ENCODE assay signal across 8 mouse cellular contexts in genomic region chr14:34570294-34570693, GRCm38 (mm10). TPM values are rescaled to one million over a fixed set of nuclear protein-coding genes. Genes with fewer than 3 reads are reported as not detected.
DNase-seq lines count a peak whose midpoint lies in the region; ATAC-seq and TF ChIP-seq lines count a peak whose summit lies in the region.

No protein-coding gene starts in this region.

- TF ChIP-seq CTCF in spleen, adult 2 months (IDR thresholded peaks at IDR 0.05; ENCODE audit: extremely low read depth, insufficient read depth, insufficient read length, insufficient replicate concordance), result peak; percentile 60; the same call in 1 of the 2 replicates

- no peaks in the 10 kb centered on the region for H3K9me3 ChIP-seq in intestine, embryonic 16.5 days (ENCODE audit: control insufficient read depth, low read length)
- no peaks in the 10 kb centered on the region for H3K9me3 ChIP-seq in limb, embryonic 10.5 days (replicated peaks)
- H3K9me3 ChIP-seq in midbrain, embryonic 13.5 days, result no peaks in the 10 kb centered on the region

- no peak for TF ChIP-seq POLR2A in spleen, adult 2 months (IDR thresholded peaks at IDR 0.05; ENCODE audit: low read depth, low read length)

- peaks cover 26% of the 10 kb centered on the region for H3K4me1 ChIP-seq in intestine, embryonic 16.5 days (ENCODE audit: control insufficient read depth, insufficient read depth, low read length)
- peaks cover 33% of the 10 kb centered on the region for H3K4me1 ChIP-seq in limb, embryonic 10.5 days
- no peaks in the 10 kb centered on the region for H3K4me1 ChIP-seq in midbrain, embryonic 13.5 days (replicated peaks)
- no peaks in the 10 kb centered on the region for H3K4me1 ChIP-seq in spleen, adult 2 months (ENCODE audit: control insufficient read depth, insufficient read depth, insufficient read length)

- peak overlapping the region; percentile 63 for H3K4me2 ChIP-seq in intestine, embryonic 16.5 days (ENCODE audit: low read depth, low read length)
- peak overlapping the region; percentile 63 for H3K4me2 ChIP-seq in midbrain, embryonic 13.5 days (replicated peaks)

- WGBS in intestine, embryonic 16.5 days, result 0% methylated on average over 6 of the region's 6 CpGs
- WGBS in limb, embryonic 10.5 days, result 1% methylated on average over 6 of the region's 6 CpGs
- 3% methylated on average over 6 of the region's 6 CpGs for WGBS in midbrain, embryonic 13.5 days
- 3% methylated on average over 6 of the region's 6 CpGs for WGBS in spleen, adult 2 months

- no peak overlapping the region for H3K9ac ChIP-seq in intestine, embryonic 16.5 days (ENCODE audit: low read depth, low read length)
- peak overlapping the region; percentile 62; the same call in 1 of the 2 replicates for H3K9ac ChIP-seq in midbrain, embryonic 13.5 days (replicated peaks)

- intact Hi-C loops in heart, postnatal 25 days (cut with DNase I), result loop anchor here (5.0 kb wide), 1 partner anchor 198 kb away; the partner anchor contains the start of gene Sncg
- intact Hi-C loops in gastrocnemius, postnatal 14 days (cut with DNase I; ENCODE audit: low total_unique reads), result no loop called here

- ATAC-seq in common myeloid progenitor, adult 5-6 weeks (replicated peaks; ENCODE audit: low read depth, poor library complexity, severe bottlenecking), result peak; percentile 87
- ATAC-seq in intestine, embryonic 16.5 days, result peak; percentile 47
- ATAC-seq in midbrain, embryonic 13.5 days, result peak; percentile 82

- H3K4me3 ChIP-seq in intestine, embryonic 16.5 days (ENCODE audit: low read length), result peak overlapping the region; percentile 38
- H3K4me3 ChIP-seq in limb, embryonic 10.5 days, result no peak overlapping the region
- peak overlapping the region; percentile 37 for H3K4me3 ChIP-seq in midbrain, embryonic 13.5 days (replicated peaks)
- H3K4me3 ChIP-seq in spleen, adult 2 months (ENCODE audit: extremely low read depth, insufficient read depth, insufficient read length), result no peak overlapping the region

- no peaks in the 10 kb centered on the region for H3K27me3 ChIP-seq in intestine, embryonic 16.5 days (replicated peaks; ENCODE audit: control insufficient read depth, insufficient read depth, low read length)
- peaks cover 23% of the 10 kb centered on the region for H3K27me3 ChIP-seq in limb, embryonic 10.5 days (ENCODE audit: low read depth, poor library complexity, severe bottlenecking)
- 0 out of 2 replicates have a peak, but pooled peaks cover 11% of the 10 kb centered on the region for H3K27me3 ChIP-seq in midbrain, embryonic 13.5 days
- no peaks in the 10 kb centered on the region for H3K27me3 ChIP-seq in spleen, adult 2 months (ENCODE audit: control insufficient read depth, insufficient read depth, low read length)

- H3K36me3 ChIP-seq in intestine, embryonic 16.5 days (ENCODE audit: control insufficient read depth, insufficient read depth, low read length), result no peaks in the 10 kb centered on the region
- H3K36me3 ChIP-seq in limb, embryonic 10.5 days, result no peaks in the 10 kb centered on the region
- no peaks in the 10 kb centered on the region for H3K36me3 ChIP-seq in midbrain, embryonic 13.5 days
- H3K36me3 ChIP-seq in spleen, adult 2 months (ENCODE audit: control insufficient read depth, insufficient read depth, low read length), result no peaks in the 10 kb centered on the region

- H3K27ac ChIP-seq in intestine, embryonic 16.5 days (ENCODE audit: low read length), result no peak overlapping the region
- H3K27ac ChIP-seq in limb, embryonic 10.5 days, result no peak overlapping the region
- H3K27ac ChIP-seq in midbrain, embryonic 13.5 days, result no peak overlapping the region
- H3K27ac ChIP-seq in spleen, adult 2 months (ENCODE audit: insufficient read depth, low read length), result no peak overlapping the region

- DNase-seq in heart, adult 11 months, result peak; percentile 96
- DNase-seq in heart, postnatal 25 days (ENCODE audit: low spot score), result no peak
- DNase-seq in gastrocnemius, postnatal 14 days, result peak; percentile 75
- peak; percentile 91 for DNase-seq in limb, embryonic 10.5 days (ENCODE audit: low spot score)
- DNase-seq in spleen, adult 2 months (ENCODE audit: low read depth in 1 of 2, low spot score in 2 of 2), result peak in 1 of 2 experiments; percentile 31

RNA-seq across cellular contexts. Expression of gene Ldb3, which starts 18.2 kb away (rescaled TPM):
- total RNA-seq in heart, postnatal 25 days (2021), result 1,000 to 10,000 TPM; 1,007 to 1,096 TPM
- not detected in 2 replicates for total RNA-seq in common myeloid progenitor, adult 5-6 weeks (2017)
- 1,000 to 10,000 TPM; 1,741 to 1,856 TPM for total RNA-seq in gastrocnemius, postnatal 14 days (2021)
- polyA plus RNA-seq in intestine, embryonic 16.5 days (2015; fragmentation: Nextera tagmentation; extraction: Ambion mirVana), result 12.8 and 15.7 TPM in 2 replicates
- polyA plus RNA-seq in limb, embryonic 10.5 days (2016; fragmentation: Nextera tagmentation; extraction: Ambion mirVana), result 0.11 and 0.48 TPM in 2 replicates
- polyA plus RNA-seq in midbrain, embryonic 13.5 days (2015; fragmentation: Nextera tagmentation; extraction: Ambion mirVana), result 0.11 and 0.32 TPM in 2 replicates
- polyA plus RNA-seq in spleen, adult 2 months (2012; rRNA removed), result 0.74 and 0.86 TPM in 2 replicates

RNA-seq across cellular contexts. Expression of gene Opn4, which starts 29.6 kb away (rescaled TPM):
- 1 to 10 TPM; 2.6 to 2.9 TPM for total RNA-seq in heart, postnatal 25 days (2021)
- not detected in 2 replicates for total RNA-seq in common myeloid progenitor, adult 5-6 weeks (2017)
- total RNA-seq in gastrocnemius, postnatal 14 days (2021), result not detected
- 0.34 TPM in 1 of 2 replicates, not detected in the other for polyA plus RNA-seq in intestine, embryonic 16.5 days (2015; fragmentation: Nextera tagmentation; extraction: Ambion mirVana)
- polyA plus RNA-seq in limb, embryonic 10.5 days (2016; fragmentation: Nextera tagmentation; extraction: Ambion mirVana), result not detected in 2 replicates
- 0.16 TPM in 1 of 2 replicates, not detected in the other for polyA plus RNA-seq in midbrain, embryonic 13.5 days (2015; fragmentation: Nextera tagmentation; extraction: Ambion mirVana)
- not detected in 2 replicates for polyA plus RNA-seq in spleen, adult 2 months (2012; rRNA removed)

RNA-seq across cellular contexts. Expression of gene 9230112D13Rik, which starts 47.7 kb away (rescaled TPM):
- total RNA-seq in heart, postnatal 25 days (2021), result not detected
- not detected in 2 replicates for total RNA-seq in common myeloid progenitor, adult 5-6 weeks (2017)
- not detected for total RNA-seq in gastrocnemius, postnatal 14 days (2021)
- polyA plus RNA-seq in intestine, embryonic 16.5 days (2015; fragmentation: Nextera tagmentation; extraction: Ambion mirVana), result not detected in 2 replicates
- not detected in 2 replicates for polyA plus RNA-seq in limb, embryonic 10.5 days (2016; fragmentation: Nextera tagmentation; extraction: Ambion mirVana)
- not detected in 2 replicates for polyA plus RNA-seq in midbrain, embryonic 13.5 days (2015; fragmentation: Nextera tagmentation; extraction: Ambion mirVana)
- not detected in 2 replicates for polyA plus RNA-seq in spleen, adult 2 months (2012; rRNA removed)

Comparison
In these comparisons a context has a peak if more than half of its experiments do, and no peak if none do; other contexts are left out.
1. H3K4me3 ChIP-seq: peak in intestine, embryonic 16.5 days (single experiment) and midbrain, embryonic 13.5 days (single experiment); none in limb, embryonic 10.5 days (single experiment) and spleen, adult 2 months (single experiment).
2. Peak in every context shown above with its lines, with median percentiles within 50 percentile points of each other: ATAC-seq.